Mouse (Mus musculus): ENCODE data around the gene Dnah8. TPM values are rescaled to one million over a fixed set of nuclear protein-coding genes. Genes with fewer than 3 reads are reported as not detected.

The Dnah8 gene
- polyA plus RNA-seq, 1 experiment from 2014 or later, result 3.1 TPM

- DNase-seq (ENCODE audit: low spot score), result no peak
- Histone ChIP-seq H3K9ac (no peak overlapping the region), H3K4me3 (replicated peaks; ENCODE audit: low read length) (no peak overlapping the region), H3K36me3 (replicated peaks; ENCODE audit: control insufficient read depth, insufficient read depth) (no peaks in the 10 kb centered on the region), H3K4me1 (replicated peaks; ENCODE audit: control insufficient read depth, insufficient read depth, low read length) (no peaks in the 10 kb centered on the region), H3K27me3 (ENCODE audit: control insufficient read depth, insufficient read depth, low read length) (no peaks in the 10 kb centered on the region), H3K9me3 (ENCODE audit: control insufficient read depth, low read length) (no peaks in the 10 kb centered on the region), H3K27ac (no peak overlapping the region), H3K4me2 (replicated peaks) (no peak overlapping the region)
- ATAC-seq (ENCODE audit: low FRiP score), result no peak
- WGBS, result 76% methylated on average over 3 of the region's 3 CpGs
Measured at GRCm38 (mm10) chr17:30714732-30715131, 90.6 kb downstream of the Dnah8 start.

- H3K27ac ChIP-seq, result no peak overlapping the region
- no peak overlapping the region for H3K4me2 ChIP-seq (replicated peaks)
- WGBS, result 97% methylated on average over 7 of the region's 7 CpGs
- ATAC-seq (ENCODE audit: low FRiP score) (no peak), DNase-seq (ENCODE audit: low spot score) (no peak)
- H3K27me3 ChIP-seq (ENCODE audit: control insufficient read depth, insufficient read depth, low read length), result no peaks in the 10 kb centered on the region
- H3K9me3 ChIP-seq (ENCODE audit: control insufficient read depth, low read length), result no peaks in the 10 kb centered on the region
- H3K36me3 ChIP-seq (replicated peaks; ENCODE audit: control insufficient read depth, insufficient read depth), result no peaks in the 10 kb centered on the region
- H3K9ac ChIP-seq, result no peak overlapping the region
- no peak overlapping the region for H3K4me3 ChIP-seq (replicated peaks; ENCODE audit: low read length)
- no peaks in the 10 kb centered on the region for H3K4me1 ChIP-seq (replicated peaks; ENCODE audit: control insufficient read depth, insufficient read depth, low read length)
Measured at GRCm38 (mm10) chr17:30718197-30718596, 94.0 kb downstream of the Dnah8 start.

- Histone ChIP-seq H3K9me3 (ENCODE audit: control insufficient read depth, low read length) (no peaks in the 10 kb centered on the region), H3K27me3 (ENCODE audit: control insufficient read depth, insufficient read depth, low read length) (no peaks in the 10 kb centered on the region), H3K4me1 (replicated peaks; ENCODE audit: control insufficient read depth, insufficient read depth, low read length) (no peaks in the 10 kb centered on the region), H3K36me3 (replicated peaks; ENCODE audit: control insufficient read depth, insufficient read depth) (no peaks in the 10 kb centered on the region), H3K9ac (no peak overlapping the region), H3K27ac (no peak overlapping the region), H3K4me2 (replicated peaks) (no peak overlapping the region), H3K4me3 (replicated peaks; ENCODE audit: low read length) (no peak overlapping the region)
- WGBS, result 90% methylated on average over 5 of the region's 5 CpGs
- no peak for ATAC-seq (ENCODE audit: low FRiP score)
- DNase-seq (ENCODE audit: low spot score), result no peak
Measured at GRCm38 (mm10) chr17:30719031-30719430, 94.9 kb downstream of the Dnah8 start.

- Histone ChIP-seq H3K4me2 (replicated peaks) (no peak overlapping the region), H3K27ac (no peak overlapping the region), H3K36me3 (replicated peaks; ENCODE audit: control insufficient read depth, insufficient read depth) (no peaks in the 10 kb centered on the region), H3K9me3 (ENCODE audit: control insufficient read depth, low read length) (no peaks in the 10 kb centered on the region), H3K4me1 (replicated peaks; ENCODE audit: control insufficient read depth, insufficient read depth, low read length) (no peaks in the 10 kb centered on the region), H3K27me3 (ENCODE audit: control insufficient read depth, insufficient read depth, low read length) (no peaks in the 10 kb centered on the region), H3K9ac (no peak overlapping the region), H3K4me3 (replicated peaks; ENCODE audit: low read length) (no peak overlapping the region)
- no peak for DNase-seq (ENCODE audit: low spot score)
- 60% methylated on average over 4 of the region's 4 CpGs for WGBS
- ATAC-seq (ENCODE audit: low FRiP score), result no peak
Measured at GRCm38 (mm10) chr17:30727788-30728187, 103.6 kb downstream of the Dnah8 start.

GRCm38 (mm10) chr17:30732736-30733135, 108.6 kb downstream of the Dnah8 start:
- Histone ChIP-seq H3K27ac (no peak overlapping the region), H3K4me3 (replicated peaks; ENCODE audit: low read length) (no peak overlapping the region), H3K27me3 (ENCODE audit: control insufficient read depth, insufficient read depth, low read length) (no peaks in the 10 kb centered on the region), H3K4me1 (replicated peaks; ENCODE audit: control insufficient read depth, insufficient read depth, low read length) (no peaks in the 10 kb centered on the region), H3K4me2 (replicated peaks) (no peak overlapping the region), H3K36me3 (replicated peaks; ENCODE audit: control insufficient read depth, insufficient read depth) (no peaks in the 10 kb centered on the region), H3K9me3 (ENCODE audit: control insufficient read depth, low read length) (no peaks in the 10 kb centered on the region), H3K9ac (no peak overlapping the region)
- no peak for DNase-seq (ENCODE audit: low spot score)
- WGBS, result 84% methylated on average over 3 of the region's 3 CpGs
- ATAC-seq (ENCODE audit: low FRiP score), result no peak

GRCm38 (mm10) chr17:30734770-30735169, 110.6 kb downstream of the Dnah8 start:
- 92% methylated on average over 8 of the region's 8 CpGs for WGBS
- no peaks in the 10 kb centered on the region for H3K27me3 ChIP-seq (ENCODE audit: control insufficient read depth, insufficient read depth, low read length)
- H3K9ac ChIP-seq, result no peak overlapping the region
- H3K27ac ChIP-seq, result no peak overlapping the region
- no peaks in the 10 kb centered on the region for H3K4me1 ChIP-seq (replicated peaks; ENCODE audit: control insufficient read depth, insufficient read depth, low read length)
- H3K4me3 ChIP-seq (replicated peaks; ENCODE audit: low read length), result no peak overlapping the region
- H3K36me3 ChIP-seq (replicated peaks; ENCODE audit: control insufficient read depth, insufficient read depth), result no peaks in the 10 kb centered on the region
- DNase-seq (ENCODE audit: low spot score) (no peak), ATAC-seq (ENCODE audit: low FRiP score) (no peak)
- H3K9me3 ChIP-seq (ENCODE audit: control insufficient read depth, low read length), result no peaks in the 10 kb centered on the region
- H3K4me2 ChIP-seq (replicated peaks), result no peak overlapping the region

GRCm38 (mm10) chr17:30735454-30735853, 111.3 kb downstream of the Dnah8 start:
- WGBS, result 93% methylated on average over 2 of the region's 2 CpGs
- DNase-seq (ENCODE audit: low spot score) (no peak), ATAC-seq (ENCODE audit: low FRiP score) (no peak)
- Histone ChIP-seq H3K27ac (no peak overlapping the region), H3K9me3 (ENCODE audit: control insufficient read depth, low read length) (no peaks in the 10 kb centered on the region), H3K4me2 (replicated peaks) (no peak overlapping the region), H3K36me3 (replicated peaks; ENCODE audit: control insufficient read depth, insufficient read depth) (no peaks in the 10 kb centered on the region), H3K9ac (no peak overlapping the region), H3K27me3 (ENCODE audit: control insufficient read depth, insufficient read depth, low read length) (no peaks in the 10 kb centered on the region), H3K4me1 (replicated peaks; ENCODE audit: control insufficient read depth, insufficient read depth, low read length) (no peaks in the 10 kb centered on the region), H3K4me3 (replicated peaks; ENCODE audit: low read length) (no peak overlapping the region)

GRCm38 (mm10) chr17:30737797-30738196, 113.6 kb downstream of the Dnah8 start:
- DNase-seq (ENCODE audit: low spot score) (no peak), ATAC-seq (ENCODE audit: low FRiP score) (no peak)
- Histone ChIP-seq H3K4me2 (replicated peaks) (no peak overlapping the region), H3K4me3 (replicated peaks; ENCODE audit: low read length) (no peak overlapping the region), H3K36me3 (replicated peaks; ENCODE audit: control insufficient read depth, insufficient read depth) (no peaks in the 10 kb centered on the region), H3K27me3 (ENCODE audit: control insufficient read depth, insufficient read depth, low read length) (no peaks in the 10 kb centered on the region), H3K9ac (no peak overlapping the region), H3K27ac (no peak overlapping the region), H3K9me3 (ENCODE audit: control insufficient read depth, low read length) (no peaks in the 10 kb centered on the region), H3K4me1 (replicated peaks; ENCODE audit: control insufficient read depth, insufficient read depth, low read length) (no peaks in the 10 kb centered on the region)
- WGBS, result 50% methylated on average over 6 of the region's 6 CpGs

GRCm38 (mm10) chr17:30739769-30740168, 115.6 kb downstream of the Dnah8 start:
- H3K27me3 ChIP-seq (ENCODE audit: control insufficient read depth, insufficient read depth, low read length), result no peaks in the 10 kb centered on the region
- no peak overlapping the region for H3K4me3 ChIP-seq (replicated peaks; ENCODE audit: low read length)
- H3K9me3 ChIP-seq (ENCODE audit: control insufficient read depth, low read length), result no peaks in the 10 kb centered on the region
- H3K27ac ChIP-seq, result no peak overlapping the region
- no peaks in the 10 kb centered on the region for H3K4me1 ChIP-seq (replicated peaks; ENCODE audit: control insufficient read depth, insufficient read depth, low read length)
- DNase-seq (ENCODE audit: low spot score), result no peak
- H3K36me3 ChIP-seq (replicated peaks; ENCODE audit: control insufficient read depth, insufficient read depth), result no peaks in the 10 kb centered on the region
- ATAC-seq (ENCODE audit: low FRiP score), result no peak
- 91% methylated on average over 3 of the region's 3 CpGs for WGBS
- no peak overlapping the region for H3K4me2 ChIP-seq (replicated peaks)
- H3K9ac ChIP-seq, result no peak overlapping the region

GRCm38 (mm10) chr17:30743947-30744346, 119.8 kb downstream of the Dnah8 start:
- no peaks in the 10 kb centered on the region for H3K36me3 ChIP-seq (replicated peaks; ENCODE audit: control insufficient read depth, insufficient read depth)
- no peak for DNase-seq (ENCODE audit: low spot score)
- H3K27ac ChIP-seq, result no peak overlapping the region
- H3K4me1 ChIP-seq (replicated peaks; ENCODE audit: control insufficient read depth, insufficient read depth, low read length), result peaks cover 5% of the 10 kb centered on the region; the same call in 1 of the 2 replicates
- 85% methylated on average over 3 of the region's 3 CpGs for WGBS
- ATAC-seq (ENCODE audit: low FRiP score), result no peak
- no peak overlapping the region for H3K4me2 ChIP-seq (replicated peaks)
- H3K4me3 ChIP-seq (replicated peaks; ENCODE audit: low read length), result no peak overlapping the region
- no peaks in the 10 kb centered on the region for H3K27me3 ChIP-seq (ENCODE audit: control insufficient read depth, insufficient read depth, low read length)
- H3K9ac ChIP-seq, result no peak overlapping the region
- H3K9me3 ChIP-seq (ENCODE audit: control insufficient read depth, low read length), result no peaks in the 10 kb centered on the region
